Mouse (Mus musculus): Measurements from ENCODE around the gene Strip2.

Gene Strip2

GRCm38 (mm10) chr6:29930087-29930486, 13.3 kb downstream of the Strip2 start:
- DNase-seq (ENCODE audit: low read depth, low spot score), result no peak

DNA sequence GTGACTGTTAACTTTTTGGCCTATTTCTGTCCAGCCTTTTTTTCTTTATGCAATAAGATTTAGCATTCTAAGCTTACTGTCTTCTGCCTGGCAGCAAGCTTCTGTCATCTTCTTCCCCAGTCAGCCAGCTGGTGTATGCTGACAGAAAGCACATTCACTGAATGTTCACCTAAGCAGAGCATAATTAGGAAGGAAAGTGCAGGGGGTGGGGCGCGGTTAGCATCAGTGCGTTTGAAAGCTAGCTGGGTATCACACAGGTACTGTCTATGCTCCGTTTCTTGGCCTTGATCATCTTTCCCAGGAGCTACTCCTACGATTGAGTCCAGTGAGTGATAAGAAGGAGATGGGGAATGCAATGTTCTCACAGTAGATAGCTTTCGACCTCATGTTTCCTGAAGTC, 13.9 kb downstream of the Strip2 start:
- DNase-seq (ENCODE audit: low read depth, low spot score), result no peak

GRCm38 (mm10) chr6:29931181-29931580, 14.4 kb downstream of the Strip2 start:
- no peak for DNase-seq (ENCODE audit: low read depth, low spot score)

- no peak for DNase-seq (ENCODE audit: low read depth, low spot score)
Measured at GRCm38 (mm10) chr6:29935741-29936140, 18.9 kb downstream of the Strip2 start.

- no peak for DNase-seq (ENCODE audit: low read depth, low spot score)
Measured at GRCm38 (mm10) chr6:29940428-29940827, 23.6 kb downstream of the Strip2 start.

DNA sequence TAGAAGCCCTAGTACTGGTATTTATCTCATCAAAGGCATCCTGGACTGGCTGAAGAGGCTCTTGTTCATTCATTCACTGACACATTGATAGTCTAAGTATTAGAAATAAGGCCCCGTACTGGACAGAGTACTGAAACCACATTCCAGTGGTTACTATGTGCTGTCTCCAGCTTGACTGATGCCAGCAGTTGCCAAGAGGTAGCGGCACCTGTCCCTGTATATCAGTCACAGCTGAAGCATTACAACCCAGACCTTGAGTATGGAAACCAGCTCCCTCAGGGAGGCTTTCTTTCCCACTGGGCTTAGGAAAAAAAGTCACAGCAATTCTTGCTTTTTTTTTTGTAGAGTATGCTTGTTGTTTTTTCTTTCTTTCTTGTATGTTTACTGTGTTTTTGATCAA, 24.2 kb downstream of the Strip2 start:
- DNase-seq (ENCODE audit: low read depth, low spot score), result no peak

GRCm38 (mm10) chr6:29944465-29944864, 27.7 kb downstream of the Strip2 start:
- DNase-seq (ENCODE audit: low read depth, low spot score), result no peak

DNA sequence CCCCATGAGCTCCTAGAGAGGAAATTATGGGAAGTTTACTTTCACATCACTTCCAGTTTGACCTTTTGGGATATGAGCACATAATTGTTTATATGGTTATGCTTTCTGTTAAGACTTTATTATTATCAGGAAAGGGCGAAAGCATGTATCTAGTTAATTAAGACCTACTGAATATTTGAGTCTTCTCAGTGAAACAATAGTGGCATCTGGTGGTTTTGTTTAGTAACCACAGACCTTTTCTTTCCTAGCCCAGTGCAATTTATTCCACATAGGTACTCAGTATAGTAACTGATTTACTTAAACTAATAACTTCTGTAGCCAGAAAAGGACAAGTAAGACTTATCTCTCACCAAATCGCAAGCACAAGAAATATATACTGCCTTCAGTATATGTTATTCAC, 29.8 kb downstream of the Strip2 start:
- DNase-seq (ENCODE audit: low read depth, low spot score), result peak; percentile 7

DNA sequence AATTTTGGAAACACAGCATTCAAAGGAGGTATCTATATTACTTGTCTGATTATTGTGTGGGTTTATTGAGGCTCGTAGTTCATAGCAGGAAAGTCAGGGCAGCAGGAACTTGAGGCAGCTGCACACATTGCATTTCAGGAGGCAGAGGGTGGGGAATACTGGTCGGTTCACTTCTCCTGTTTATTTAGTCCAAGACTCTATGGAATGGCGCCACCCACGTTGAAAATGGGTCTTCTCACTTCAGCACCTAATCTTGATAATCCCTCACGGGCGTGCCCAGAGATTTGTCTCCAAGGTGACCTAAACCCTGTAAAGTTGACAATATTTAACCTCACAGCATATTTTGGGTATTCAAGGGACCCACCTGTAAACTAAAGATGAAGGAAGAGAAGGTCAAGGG, 31.0 kb downstream of the Strip2 start:
- no peak for DNase-seq (ENCODE audit: low read depth, low spot score)

DNA sequence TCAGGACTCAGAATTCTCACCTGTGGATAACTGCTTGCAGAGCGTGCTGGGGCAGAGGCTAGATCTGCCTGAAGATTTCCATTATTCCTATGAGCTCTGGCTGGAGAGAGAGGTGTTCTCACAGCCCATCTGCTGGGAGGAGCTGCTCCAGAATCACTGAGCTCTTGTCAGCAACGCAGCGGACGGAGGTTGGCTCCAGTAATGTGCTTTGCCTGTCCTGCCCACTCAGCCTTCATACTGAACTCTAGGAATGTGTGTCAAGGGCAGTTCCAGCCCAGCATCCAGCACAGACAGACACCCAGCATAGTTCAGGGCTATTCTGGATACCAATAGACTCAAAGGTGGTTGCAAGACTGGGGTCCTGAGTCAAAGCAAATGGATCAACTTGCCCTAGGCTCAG, 39.9 kb downstream of the Strip2 start:
- no peak for DNase-seq (ENCODE audit: low read depth, low spot score)

- no peak for DNase-seq (ENCODE audit: low read depth, low spot score)
Measured at GRCm38 (mm10) chr6:29958669-29959068, 41.9 kb downstream of the Strip2 start.

DNA sequence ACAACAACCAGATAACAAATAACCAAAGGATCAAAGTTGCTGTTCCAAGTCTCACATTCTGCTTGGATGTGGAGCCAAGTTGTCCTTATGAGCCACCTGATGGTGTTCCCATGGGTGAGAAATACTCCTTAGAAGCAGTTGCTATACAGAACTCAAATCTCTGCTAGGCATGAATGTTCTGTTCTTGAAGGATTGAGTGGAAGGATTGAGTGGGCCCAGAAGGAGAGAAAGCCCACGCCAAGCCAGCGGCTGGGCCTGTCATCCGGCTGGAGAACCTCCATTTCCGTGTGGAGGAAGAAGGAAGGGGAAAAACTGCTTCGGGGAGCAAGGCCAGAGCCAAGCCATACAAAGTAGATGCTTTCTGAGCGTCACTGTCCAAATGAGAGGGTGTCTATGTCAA, 44.3 kb downstream of the Strip2 start:
- DNase-seq (ENCODE audit: low read depth, low spot score), result no peak

DNA sequence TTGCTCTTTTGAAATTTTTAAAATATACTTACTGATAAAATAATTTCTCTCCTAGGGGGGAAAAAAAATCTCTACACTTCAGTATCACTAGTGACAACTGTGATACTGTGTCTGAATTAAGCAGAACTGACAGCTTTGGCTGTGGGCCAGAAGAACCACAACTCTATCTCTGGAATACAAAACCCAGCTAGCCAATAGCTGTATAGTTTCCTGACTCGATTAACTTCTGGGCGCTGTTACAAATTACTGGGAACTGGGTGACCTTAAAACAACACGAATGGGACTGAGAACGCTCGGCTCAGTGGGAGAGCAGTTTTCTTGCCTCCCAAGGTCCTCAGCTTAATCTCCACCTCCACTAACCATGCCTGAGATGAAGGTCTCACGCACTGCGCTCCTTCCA, 51.1 kb downstream of the Strip2 start:
- DNase-seq (ENCODE audit: low read depth, low spot score), result no peak

DNA sequence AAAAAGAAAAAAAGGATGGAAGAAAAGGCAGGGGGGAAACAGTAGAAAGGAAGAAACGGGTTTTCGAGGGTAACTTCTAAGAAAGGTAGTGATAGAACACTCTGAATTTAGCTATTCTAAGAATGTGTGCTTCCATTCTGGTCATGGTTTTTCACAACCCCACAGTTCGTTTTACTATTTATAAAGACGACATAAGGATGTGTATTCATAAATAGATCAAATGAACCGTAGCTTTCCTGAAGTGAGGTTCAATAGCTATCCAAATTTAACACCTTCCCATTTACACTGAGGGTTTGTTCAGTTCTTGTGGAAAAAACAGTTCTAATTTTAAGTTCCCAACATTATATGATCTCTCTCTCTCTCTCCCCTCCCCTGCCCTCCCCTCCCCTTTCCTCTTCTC, 56.5 kb downstream of the Strip2 start:
- DNase-seq (ENCODE audit: low read depth, low spot score), result no peak

DNA sequence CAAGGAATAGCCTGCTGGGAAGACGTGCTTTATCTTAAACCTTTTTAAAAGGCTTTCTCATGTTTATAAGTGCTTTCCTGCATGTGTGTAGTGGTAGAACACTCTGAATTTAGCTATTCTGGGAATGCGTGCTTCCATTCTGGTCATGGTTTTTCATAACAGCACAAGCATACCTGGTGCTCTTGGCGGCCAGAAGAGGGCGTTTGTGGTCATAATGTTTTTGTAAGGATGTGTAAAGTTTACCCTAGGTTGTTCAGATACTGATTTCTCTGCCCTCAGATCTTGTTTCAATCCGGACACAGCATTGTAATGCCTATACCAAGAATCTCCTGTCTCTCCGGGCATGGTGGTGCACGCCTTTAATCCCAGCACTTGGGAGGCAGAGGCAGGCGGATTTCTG, 58.0 kb downstream of the Strip2 start:
- peak; percentile 37 for DNase-seq (ENCODE audit: low read depth, low spot score)

- DNase-seq (ENCODE audit: low read depth, low spot score), result no peak
Measured at GRCm38 (mm10) chr6:29980461-29980860, 63.6 kb downstream of the Strip2 start.

DNA sequence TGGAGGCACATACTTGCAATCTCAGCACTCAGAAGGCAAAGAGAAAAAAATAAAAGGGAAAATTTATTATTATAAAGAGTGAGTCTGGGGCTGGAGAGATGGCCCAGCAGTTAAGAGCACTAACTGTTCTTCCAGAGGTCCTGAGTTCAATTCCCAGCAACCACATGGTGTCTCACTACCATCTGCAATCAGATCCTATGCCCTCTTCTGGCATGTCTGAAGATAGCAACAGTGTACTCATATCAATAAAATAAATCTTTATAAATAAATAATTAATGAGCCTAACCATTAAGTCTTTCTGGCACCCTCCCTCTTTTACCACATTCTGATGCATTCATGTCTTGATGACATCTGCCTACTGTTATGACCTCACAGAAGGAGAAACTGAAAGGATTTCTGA, 65.0 kb downstream of the Strip2 start:
- DNase-seq (ENCODE audit: low read depth, low spot score), result no peak

DNA sequence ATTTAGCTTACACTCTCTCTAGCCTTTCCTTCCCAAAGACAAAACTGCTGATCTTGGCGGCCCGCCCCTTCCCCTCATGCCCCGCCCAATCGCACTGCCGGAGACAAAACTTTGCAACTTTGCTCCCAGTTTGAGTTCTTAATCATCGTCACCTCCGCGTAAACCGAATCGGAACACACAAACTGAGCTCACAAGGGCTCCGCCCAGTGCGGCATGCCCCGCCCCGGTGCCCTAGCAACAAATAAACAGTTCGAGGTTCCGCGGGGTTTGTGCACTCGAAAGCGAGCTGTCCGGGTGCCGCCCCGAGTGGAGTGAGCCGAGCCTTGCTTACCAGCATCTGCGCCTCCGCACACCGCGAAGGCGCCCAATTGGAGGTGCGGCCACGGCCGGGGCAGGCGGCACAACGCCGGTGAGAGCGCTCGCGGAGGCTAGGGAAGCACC, 68.3 kb downstream of the Strip2 start:
- peak; percentile 96 for DNase-seq (ENCODE audit: low read depth, low spot score)

DNA sequence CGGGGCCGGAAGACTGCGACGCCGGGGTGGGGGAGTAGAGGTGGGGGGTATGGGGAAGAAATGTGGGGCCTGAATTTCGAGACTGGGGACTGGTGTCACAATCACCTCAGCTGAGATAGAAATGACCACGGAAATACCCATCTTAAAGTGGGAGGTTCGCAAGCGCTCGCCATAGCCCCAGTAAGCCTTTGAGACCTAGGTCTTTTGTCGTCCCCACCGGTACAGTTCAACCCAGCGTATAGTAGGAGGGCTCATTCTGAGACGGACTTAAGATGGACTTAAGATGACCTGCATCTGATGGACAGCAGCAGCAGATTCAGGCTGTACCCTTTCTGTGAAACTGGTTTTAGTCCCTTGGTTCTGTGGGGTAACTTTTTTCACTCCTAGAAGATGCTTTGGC, 68.7 kb downstream of the Strip2 start:
- no peak for DNase-seq (ENCODE audit: low read depth, low spot score)

DNA sequence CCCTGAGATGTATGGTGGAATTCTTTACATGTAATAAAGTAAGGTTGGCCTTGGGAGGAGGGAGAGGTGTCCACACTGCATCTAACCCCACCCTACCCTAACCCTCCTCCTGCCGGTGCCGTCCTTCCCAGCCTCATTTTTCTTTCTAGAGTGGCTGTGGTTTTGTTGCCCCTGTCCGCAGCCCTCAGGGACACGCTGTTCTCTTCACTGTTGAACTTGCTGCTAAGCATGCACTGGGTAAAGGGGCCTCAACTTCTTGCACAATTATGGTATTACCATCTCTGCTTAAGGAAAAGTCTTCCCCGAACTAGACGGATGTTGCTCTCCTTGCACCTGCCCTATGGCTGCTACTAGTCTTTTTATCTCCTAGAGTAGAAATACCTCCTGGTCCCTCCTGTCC, 69.2 kb downstream of the Strip2 start:
- no peak for DNase-seq (ENCODE audit: low read depth, low spot score)

DNA sequence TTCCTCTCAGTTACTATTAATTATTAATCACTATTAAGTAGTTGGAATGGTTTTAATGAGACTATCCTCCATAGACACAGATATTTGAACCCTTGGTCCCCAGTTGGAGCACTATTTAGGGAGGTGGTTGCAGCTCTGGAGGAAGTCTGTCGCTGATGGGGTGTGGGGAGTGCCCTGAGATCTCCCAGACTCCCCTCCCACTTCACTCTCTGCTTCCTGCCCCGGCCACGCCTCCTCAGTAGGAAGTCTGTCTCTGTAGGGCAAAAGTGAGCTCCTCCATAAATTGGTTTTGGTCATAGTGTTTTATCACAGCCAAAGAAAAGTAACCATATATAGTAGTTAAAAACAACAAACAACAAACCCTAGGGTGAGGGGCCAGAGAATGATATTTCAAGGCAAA, 70.4 kb downstream of the Strip2 start:
- no peak for DNase-seq (ENCODE audit: low read depth, low spot score)

DNA sequence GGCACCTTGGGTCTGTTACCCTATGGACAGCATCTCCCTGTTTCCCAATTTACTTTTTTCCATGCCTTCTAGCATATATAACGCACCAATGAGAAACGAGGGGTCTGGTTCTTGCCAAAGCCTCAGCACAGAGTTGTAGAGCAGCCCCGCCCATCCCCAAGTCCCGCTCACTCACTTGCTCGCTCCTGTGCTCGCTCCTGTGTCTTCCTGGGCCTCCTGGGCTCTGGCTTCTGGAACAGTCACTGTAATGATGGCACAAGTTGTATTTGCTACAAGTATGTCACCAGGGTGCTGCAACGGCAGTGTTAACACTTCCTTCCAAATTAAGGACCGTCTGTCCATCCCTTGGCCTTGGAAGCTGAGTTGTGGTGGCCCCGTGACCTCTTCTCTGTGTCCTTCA, 81.3 kb downstream of the Strip2 start:
- no peak for DNase-seq (ENCODE audit: low read depth, low spot score)

- no peak for DNase-seq (ENCODE audit: low read depth, low spot score)
Measured at GRCm38 (mm10) chr6:29998771-29999170, 82.0 kb downstream of the Strip2 start.

- no peak for DNase-seq (ENCODE audit: low read depth, low spot score)
Measured at GRCm38 (mm10) chr6:30002628-30003027, 85.8 kb downstream of the Strip2 start.

DNA sequence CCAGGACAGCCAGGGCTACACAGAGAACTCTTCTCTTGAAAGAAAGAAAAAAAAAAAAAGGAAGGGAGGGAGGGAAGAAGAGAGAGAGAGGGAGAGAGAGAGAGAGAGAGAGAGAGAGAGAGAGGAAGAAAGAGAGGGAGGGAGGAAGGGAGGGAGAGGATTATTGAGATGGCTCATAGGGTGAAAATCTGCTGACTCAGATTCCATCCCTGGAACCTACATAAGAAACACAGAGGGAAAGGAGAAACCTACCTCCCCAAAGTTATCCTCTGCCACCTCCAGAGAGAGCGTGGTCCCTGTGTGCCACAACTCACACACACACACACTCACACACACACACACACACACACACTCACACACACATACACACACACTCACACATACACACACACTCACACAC, 89.0 kb downstream of the Strip2 start:
- no peak for DNase-seq (ENCODE audit: low read depth, low spot score)

All from CD4-positive helper T cell, adult 2 months (primary cell).